In genomic region chr9:67807000-67807399, GRCm38 (mm10) we compare ENCODE assay signal across 19 mouse cellular contexts. TPM values are rescaled to one million over a fixed set of nuclear protein-coding genes. Genes with fewer than 3 reads are reported as not detected.
"Had no signal": no experiment of that assay in that cellular context is flagged by ENCODE, and none has a peak within 500 bp of the region (broad histone marks: within the 10 kb centered on the region; RNA-seq: fewer than 3 reads in every experiment).

No protein-coding gene starts in this region.

- H3K4me2 ChIP-seq: limb, embryonic 13.5 days; liver, embryonic 13.5 days; midbrain, embryonic 11.5 days had no signal

- H3K4me1 ChIP-seq: limb, embryonic 13.5 days; liver, embryonic 13.5 days had no signal

- H3K27ac ChIP-seq: kidney, postnatal 0 days; layer of hippocampus, adult 2 months; limb, embryonic 10.5 days; limb, embryonic 13.5 days; liver, embryonic 13.5 days had no signal

- H3K9ac ChIP-seq: limb, embryonic 13.5 days; liver, embryonic 13.5 days had no signal

- H3K9me3 ChIP-seq: limb, embryonic 10.5 days; limb, embryonic 13.5 days; liver, embryonic 13.5 days had no signal

- H3K4me3 ChIP-seq: layer of hippocampus, adult 2 months; limb, embryonic 10.5 days; limb, embryonic 13.5 days; liver, embryonic 13.5 days had no signal

- DNase-seq: kidney, postnatal 25 days; layer of hippocampus, adult 9-11 months; liver; liver, embryonic 13.5 days; lung, adult 2 months; lung, postnatal 14 days; lung, postnatal 4 days; midbrain, embryonic 14.5 days; thymus, postnatal 25 days had no signal

- H3K36me3 ChIP-seq: limb, embryonic 10.5 days; limb, embryonic 13.5 days; liver, embryonic 13.5 days had no signal

RNA-seq across cellular contexts. Expression of gene C2cd4a, which starts 25.1 kb away (rescaled TPM):
- total RNA-seq: left cerebral cortex, postnatal 25 days; megakaryocyte progenitor cell, adult 5-6 weeks; megakaryocyte-erythroid progenitor cell, adult 5-6 weeks had no signal
- polyA plus RNA-seq: midbrain, embryonic 11.5 days; neural tube, embryonic 11.5 days had no signal

RNA-seq across cellular contexts. Expression of gene C2cd4b, which starts 47.8 kb away (rescaled TPM):
- total RNA-seq: megakaryocyte progenitor cell, adult 5-6 weeks; megakaryocyte-erythroid progenitor cell, adult 5-6 weeks had no signal
- polyA plus RNA-seq: liver, embryonic 13.5 days; liver, embryonic 16.5 days; midbrain, embryonic 11.5 days had no signal
